Comparison of ENCODE assay signal across 13 mouse cellular contexts in genomic region chr4:102792100-102792790, GRCm38 (mm10). TPM values are rescaled to one million over a fixed set of nuclear protein-coding genes. Genes with fewer than 3 reads are reported as not detected.
DNase-seq lines count a peak whose midpoint lies in the region; ATAC-seq and TF ChIP-seq lines count a peak whose summit lies in the region.
"Had no signal": no experiment of that assay in that cellular context is flagged by ENCODE, and none has a peak within 500 bp of the region (broad histone marks: within the 10 kb centered on the region; RNA-seq: fewer than 3 reads in every experiment).

No protein-coding gene starts in this region.

- no peaks in the 10 kb centered on the region for H3K36me3 ChIP-seq in midbrain, embryonic 10.5 days
- H3K36me3 ChIP-seq in midbrain, embryonic 16.5 days (ENCODE audit: control insufficient read depth, insufficient read depth, low read length) = no peaks in the 10 kb centered on the region
- no peaks in the 10 kb centered on the region for H3K36me3 ChIP-seq in heart, embryonic 16.5 days (ENCODE audit: control insufficient read depth, insufficient read depth)
- no peaks in the 10 kb centered on the region for H3K36me3 ChIP-seq in stomach, embryonic 14.5 days (ENCODE audit: control insufficient read depth, insufficient read depth, low read length)
- H3K36me3 ChIP-seq: forebrain, embryonic 12.5 days; neural tube, embryonic 15.5 days had no signal

- WGBS in midbrain, embryonic 10.5 days = 82% methylated on average over 8 of the region's 8 CpGs
- 80% methylated on average over 8 of the region's 8 CpGs for WGBS in midbrain, embryonic 16.5 days
- 52% methylated on average over 8 of the region's 8 CpGs for WGBS in heart, embryonic 16.5 days
- WGBS in stomach, embryonic 14.5 days = 52% methylated on average over 8 of the region's 8 CpGs

- intact Hi-C loops in gastrocnemius, adult 2 months (cut with DNase I) = no loop called here

- H3K9me3 ChIP-seq in midbrain, embryonic 10.5 days (replicated peaks) = no peaks in the 10 kb centered on the region
- no peaks in the 10 kb centered on the region for H3K9me3 ChIP-seq in midbrain, embryonic 16.5 days (replicated peaks; ENCODE audit: control insufficient read depth, low read length, poor library complexity, severe bottlenecking)
- H3K9me3 ChIP-seq in heart, embryonic 16.5 days (replicated peaks; ENCODE audit: control insufficient read depth, low read length) = no peaks in the 10 kb centered on the region
- H3K9me3 ChIP-seq in stomach, embryonic 14.5 days (ENCODE audit: control insufficient read depth, low read depth, low read length) = no peaks in the 10 kb centered on the region
- H3K9me3 ChIP-seq: forebrain, embryonic 12.5 days; megakaryocyte, embryonic 14.5 days; neural tube, embryonic 15.5 days had no signal

- no peak overlapping the region for H3K9ac ChIP-seq in midbrain, embryonic 16.5 days (ENCODE audit: low read depth, low read length)
- no peak overlapping the region for H3K9ac ChIP-seq in heart, embryonic 16.5 days (ENCODE audit: low read length)
- H3K9ac ChIP-seq in stomach, embryonic 14.5 days (replicated peaks; ENCODE audit: low read depth, low read length) = no peak overlapping the region
- H3K9ac ChIP-seq: forebrain, embryonic 12.5 days; neural tube, embryonic 15.5 days had no signal

- H3K4me3 ChIP-seq in gastrocnemius, adult 2 months = no peak overlapping the region
- H3K4me3 ChIP-seq in midbrain, embryonic 10.5 days = no peak overlapping the region
- H3K4me3 ChIP-seq in midbrain, embryonic 16.5 days (ENCODE audit: low read depth, low read length) = no peak overlapping the region
- no peak overlapping the region for H3K4me3 ChIP-seq in heart, embryonic 16.5 days (ENCODE audit: low read length)
- no peak overlapping the region for H3K4me3 ChIP-seq in stomach, embryonic 14.5 days (ENCODE audit: low read depth, low read length)
- H3K4me3 ChIP-seq: forebrain, embryonic 12.5 days; megakaryocyte, embryonic 14.5 days; neural tube, embryonic 15.5 days had no signal

- no peak for ATAC-seq in midbrain, embryonic 16.5 days
- 0 out of 2 replicates have a peak, but pooled peaks have one; percentile 52 for ATAC-seq in heart, embryonic 16.5 days (replicated peaks; ENCODE audit: extremely low read depth, insufficient read depth, low FRiP score)
- no peak for ATAC-seq in stomach, embryonic 14.5 days (ENCODE audit: insufficient number of reproducible peaks, insufficient read depth, low FRiP score, low read depth)
- ATAC-seq: hindbrain, postnatal 0 days had no signal

- H3K27ac ChIP-seq in gastrocnemius, adult 2 months = peak overlapping the region; percentile 81
- 0 out of 2 replicates have a peak overlapping the region, but pooled peaks have one; percentile 28 for H3K27ac ChIP-seq in midbrain, embryonic 10.5 days (replicated peaks)
- H3K27ac ChIP-seq in midbrain, embryonic 16.5 days (ENCODE audit: low read length) = no peak overlapping the region
- peak overlapping the region; percentile 14 for H3K27ac ChIP-seq in heart, embryonic 16.5 days (ENCODE audit: low read length)
- peak overlapping the region; percentile 11; the same call in 1 of the 2 replicates for H3K27ac ChIP-seq in stomach, embryonic 14.5 days (ENCODE audit: low read length)
- H3K27ac ChIP-seq: forebrain, embryonic 12.5 days; hindbrain, postnatal 0 days; neural tube, embryonic 15.5 days had no signal

- no peak for TF ChIP-seq CTCF in gastrocnemius, adult 2 months (IDR thresholded peaks at IDR 0.05)

- H3K27me3 ChIP-seq in midbrain, embryonic 10.5 days (ENCODE audit: low read depth, poor library complexity, severe bottlenecking) = no peaks in the 10 kb centered on the region
- H3K27me3 ChIP-seq in midbrain, embryonic 16.5 days (ENCODE audit: control insufficient read depth, insufficient read depth, low read depth, low read length) = no peaks in the 10 kb centered on the region
- H3K27me3 ChIP-seq in heart, embryonic 16.5 days (ENCODE audit: control insufficient read depth, insufficient read depth, low read length) = no peaks in the 10 kb centered on the region
- no peaks in the 10 kb centered on the region for H3K27me3 ChIP-seq in stomach, embryonic 14.5 days (ENCODE audit: control insufficient read depth, insufficient read depth, low read length)
- H3K27me3 ChIP-seq: forebrain, embryonic 12.5 days; megakaryocyte, embryonic 14.5 days; neural tube, embryonic 15.5 days had no signal

- H3K4me1 ChIP-seq in midbrain, embryonic 10.5 days = no peaks in the 10 kb centered on the region
- H3K4me1 ChIP-seq in midbrain, embryonic 16.5 days (ENCODE audit: control insufficient read depth, insufficient read depth, low read length) = peaks cover 8% of the 10 kb centered on the region
- no peaks in the 10 kb centered on the region for H3K4me1 ChIP-seq in heart, embryonic 16.5 days (ENCODE audit: control insufficient read depth, insufficient read depth, low read length)
- H3K4me1 ChIP-seq in stomach, embryonic 14.5 days (ENCODE audit: control insufficient read depth, insufficient read depth, low read length) = peaks cover 10% of the 10 kb centered on the region; the same call in 1 of the 2 replicates
- H3K4me1 ChIP-seq: megakaryocyte, embryonic 14.5 days had no signal

- peak; percentile 71 for DNase-seq in gastrocnemius, adult 2 months
- DNase-seq in gastrocnemius, postnatal 10 days = no peak
- no peak for DNase-seq in midbrain, embryonic 10.5 days (ENCODE audit: low spot score)
- DNase-seq in thymus, postnatal 10 days (ENCODE audit: low spot score in 2 of 2) = no peak
- no peak for DNase-seq in spleen, postnatal 36 days (ENCODE audit: low spot score in 2 of 2)
- DNase-seq: B cell, adult 2 months had no signal

- no peak overlapping the region for H3K4me2 ChIP-seq in midbrain, embryonic 16.5 days (ENCODE audit: low read length)
- H3K4me2 ChIP-seq in heart, embryonic 16.5 days (ENCODE audit: low read depth, low read length) = no peak overlapping the region
- H3K4me2 ChIP-seq in stomach, embryonic 14.5 days (replicated peaks; ENCODE audit: low read depth, low read length) = no peak overlapping the region
- H3K4me2 ChIP-seq: forebrain, embryonic 12.5 days; neural tube, embryonic 15.5 days had no signal

RNA-seq across cellular contexts. Expression of gene Sgip1, which starts 51.1 kb away (rescaled TPM):
- total RNA-seq in gastrocnemius, adult 2 months (2021) = 1 to 10 TPM; 1.8 to 2.4 TPM
- 1 to 10 TPM; 1.7 to 2.9 TPM for total RNA-seq in gastrocnemius, postnatal 10 days (2021)
- 5.2 and 10.2 TPM in 2 replicates for polyA plus RNA-seq in midbrain, embryonic 10.5 days (2016; fragmentation: Nextera tagmentation; extraction: Ambion mirVana)
- polyA plus RNA-seq in midbrain, embryonic 16.5 days (2015; fragmentation: Nextera tagmentation; extraction: Ambion mirVana) = 79.9 and 80.4 TPM in 2 replicates
- polyA plus RNA-seq in heart, embryonic 16.5 days (2015; fragmentation: Nextera tagmentation; extraction: Ambion mirVana) = 1.1 and 1.2 TPM in 2 replicates
- polyA plus RNA-seq in stomach, embryonic 14.5 days (2014; fragmentation: Nextera tagmentation; extraction: Ambion mirVana) = 10.4 and 12.2 TPM in 2 replicates
